Mouse (Mus musculus) gastrocnemius, adult 2 months (tissue): Measurements from ENCODE around the gene Zdhhc16. TPM values are rescaled to one million over a fixed set of nuclear protein-coding genes. Genes with fewer than 3 reads are reported as not detected.

Source experiments
- DNase-seq: peaks from one replicate; pipeline ENCODE4 v3.0.0; 2022
- H3K27ac ChIP-seq: fragments of 200-600 bp; 2 replicates; pipeline ENCODE4 v1.8.1; 2022; ENCODE audit warnings: mild to moderate bottlenecking
- H3K4me3 ChIP-seq: fragments of 200-600 bp; 2 replicates; pipeline ENCODE4 v1.8.1; 2022; ENCODE audit warnings: mild to moderate bottlenecking, moderate library complexity
- CTCF ChIP-seq: fragments of 200-600 bp; IDR thresholded peaks from 2 replicates; pipeline ENCODE4 v1.8.1; 2022; ENCODE audit warnings: antibody characterized with exemption, mild to moderate bottlenecking, moderate library complexity
- intact Hi-C: fragments of 180-260 bp; cut with DNase I; formaldehyde crosslinking; loops from one replicate; pipeline ENCODE4 v1.15.1; 2025
- long read RNA-seq, 2 experiments: library from polyadenylated mRNA; stranded (forward); transcript quantifications; one replicate each; pipeline ENCODE4 v2.0.0; 2021
- total RNA-seq, 2 experiments: library from RNA; stranded (reverse); gene quantifications; 2 replicates each; pipeline ENCODE4 v1.2.3; 2021

Gene Zdhhc16
- 10 to 100 TPM; 19.4 to 21.6 TPM for total RNA-seq
- long read RNA-seq, experiment 1, transcript Zdhhc16-201 (11 exons, 1,821 nt): major isoform, 17 of 42 reads
- long read RNA-seq, experiment 1, partial matches to known transcripts: 2 of 42 reads
- long read RNA-seq, experiment 1, other reads (novel, unspliced or antisense): 23 of 42 reads
- long read RNA-seq, experiment 2, transcript Zdhhc16-201 (11 exons, 1,821 nt): major isoform, 18 of 44 reads
- long read RNA-seq, experiment 2, partial matches to known transcripts: 1 of 44 reads
- long read RNA-seq, experiment 2, other reads (novel, unspliced or antisense): 25 of 44 reads

DNA sequence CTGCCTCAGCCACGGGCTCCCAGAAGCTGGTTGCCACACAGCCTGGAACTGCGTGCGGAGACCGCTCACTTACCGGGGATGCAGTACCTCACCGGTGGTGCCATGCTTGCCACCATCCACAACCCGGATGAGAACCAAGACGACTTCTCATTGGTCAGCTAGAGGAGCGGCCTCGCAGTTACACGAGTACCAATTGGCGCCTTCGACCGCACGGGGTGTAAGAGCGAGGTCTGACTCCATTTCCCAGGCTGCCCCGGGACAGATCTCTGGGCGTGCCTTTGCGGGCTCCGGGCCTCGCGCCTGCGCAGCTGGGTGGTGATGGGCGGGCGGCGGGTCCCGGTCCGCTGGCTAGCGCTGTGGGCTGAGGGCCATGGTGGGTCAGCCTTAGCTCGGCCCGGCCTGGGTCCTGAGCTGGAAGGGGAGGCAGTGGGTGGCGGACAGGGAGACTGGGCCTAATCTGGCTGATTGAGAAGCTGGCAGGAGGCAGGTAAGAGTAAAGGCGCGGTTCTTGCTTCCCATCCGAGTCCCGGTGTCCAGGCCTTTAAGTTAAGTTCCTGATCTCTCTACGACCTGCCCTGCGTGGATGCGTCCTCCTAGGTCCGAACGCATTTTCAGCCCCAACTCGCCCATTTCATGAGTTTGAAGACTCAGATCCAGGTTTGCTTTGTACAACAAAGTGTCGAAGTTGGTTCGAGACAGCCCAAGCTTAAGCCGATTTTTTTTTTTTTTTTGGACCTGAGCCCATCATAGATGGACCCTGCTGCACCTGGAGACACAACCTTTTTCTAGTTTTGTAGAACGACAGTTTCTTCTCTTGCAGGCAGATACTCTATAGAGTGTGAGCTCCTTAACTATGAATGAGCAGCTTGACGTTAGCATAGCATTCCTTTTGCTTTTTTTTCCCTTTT lies at the start of gene Zdhhc16, which contains the start of gene Exosc1:
TSS of gene Zdhhc16 (plus strand) at position 302 of the 908 bp plus-strand sequence.
TSS of gene Exosc1 (minus strand) at position 245 of the 908 bp plus-strand sequence.
- intact Hi-C loops: loop anchor here (5.0 kb wide), 1 partner anchor 49 kb away; the partner anchor contains the start of genes Mms19 and Ubtd1
- Histone ChIP-seq H3K27ac (peak within 1 kb of the TSS; percentile 79), H3K4me3 (peak within 1 kb of the TSS; percentile 98)
- no peak for TF ChIP-seq CTCF
- peak; percentile 99 for DNase-seq

DNA sequence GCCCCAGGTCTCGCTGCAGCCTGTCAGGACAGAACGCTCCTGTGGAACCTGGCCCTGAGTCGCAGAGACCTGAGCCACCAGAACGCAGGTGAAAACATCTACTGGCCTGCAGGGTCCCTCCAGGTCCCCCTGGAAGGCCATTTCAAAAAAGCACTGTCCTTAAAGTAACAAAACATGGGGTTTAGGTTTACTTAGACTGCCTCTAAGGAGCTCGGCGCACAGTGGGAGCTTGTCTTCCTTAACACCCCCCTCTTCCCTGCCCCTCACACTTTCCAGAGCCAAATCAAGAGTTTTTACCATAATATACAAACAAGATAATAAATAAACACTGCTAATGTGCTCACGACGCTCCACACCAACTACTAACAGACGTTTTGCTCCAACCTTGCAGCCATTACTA lies 49.4 kb upstream of the Zdhhc16 start:
- no peak for DNase-seq
- intact Hi-C loops: no loop called here
- TF ChIP-seq CTCF: no peak
- Histone ChIP-seq H3K4me3 (no peak overlapping the region), H3K27ac (no peak overlapping the region)

DNA sequence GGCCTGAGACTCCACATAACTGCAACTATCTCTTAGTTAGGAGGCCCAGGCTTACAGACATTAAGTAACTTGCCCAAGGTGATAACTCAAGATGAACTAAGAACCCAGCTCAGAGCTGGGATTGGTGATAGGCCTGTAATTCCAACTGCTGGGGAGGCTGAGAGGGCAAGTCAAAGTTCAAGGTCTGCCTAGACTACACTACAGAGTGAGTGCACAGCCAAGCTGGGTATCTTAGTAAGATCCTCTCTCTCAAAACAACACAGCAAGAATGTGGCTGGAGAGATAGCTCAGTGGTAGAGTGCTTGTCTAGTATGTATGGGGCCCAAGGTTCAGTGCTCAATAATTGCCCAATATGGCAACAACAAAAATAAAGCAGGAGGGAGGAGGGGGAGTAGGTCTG lies 45.1 kb upstream of the Zdhhc16 start:
- intact Hi-C loops: no loop called here
- DNase-seq: no peak
- H3K27ac ChIP-seq: no peak overlapping the region
- H3K4me3 ChIP-seq: no peak overlapping the region
- no peak for TF ChIP-seq CTCF

GRCm38 (mm10) chr19:41894959-41895358 lies 38.3 kb upstream of the Zdhhc16 start:
- peak; percentile 56 for DNase-seq
- peak overlapping the region; percentile 94 for H3K27ac ChIP-seq
- peak overlapping the region; percentile 76 for H3K4me3 ChIP-seq
- no peak for TF ChIP-seq CTCF
- intact Hi-C loops: loop anchor here (5.0 kb wide), 2 partner anchors 48 to 132 kb away; partner anchors contain the start of gene Frat2

GRCm38 (mm10) chr19:41895460-41896318 lies 37.6 kb upstream of the Zdhhc16 start, which contains the start of gene Rrp12:
Gene Rrp12 (minus strand): TSS chr19:41896173.
- TF ChIP-seq CTCF: no peak
- peak; percentile 81 for DNase-seq
- Histone ChIP-seq H3K4me3 (peak within 1 kb of the TSS; percentile 76), H3K27ac (peak within 1 kb of the TSS; percentile 94)
- intact Hi-C loops: loop anchor here (5.0 kb wide), 2 partner anchors 48 to 132 kb away; partner anchors contain the start of gene Frat2

- DNase-seq: no peak
- H3K4me3 ChIP-seq: peak overlapping the region; percentile 76
- H3K27ac ChIP-seq: peak overlapping the region; percentile 94
- intact Hi-C loops: loop anchor here (5.0 kb wide), 2 partner anchors 49 to 131 kb away; partner anchors contain the start of gene Frat2
- TF ChIP-seq CTCF: no peak
Measured at GRCm38 (mm10) chr19:41896319-41896711, 37.0 kb upstream of the Zdhhc16 start.

DNA sequence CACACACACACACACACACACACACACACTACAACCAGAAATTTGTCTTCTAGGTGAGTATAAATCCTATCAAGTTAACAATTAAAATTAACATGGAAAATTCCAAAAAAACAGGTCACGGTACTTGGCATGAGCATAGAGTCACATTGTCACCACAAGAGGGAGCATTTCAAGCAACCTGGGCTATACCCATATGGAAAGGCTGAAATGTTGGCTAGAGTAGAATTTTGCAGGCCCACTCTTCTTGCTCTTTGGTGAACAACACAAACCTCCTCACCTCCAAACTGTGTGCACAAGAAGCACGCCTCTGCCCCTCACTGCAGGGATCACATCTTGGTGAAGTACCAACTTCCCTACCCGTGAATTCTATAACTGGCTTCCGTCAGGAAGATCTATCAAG lies 34.4 kb upstream of the Zdhhc16 start:
- no peak overlapping the region for H3K4me3 ChIP-seq
- no peak for DNase-seq
- intact Hi-C loops: loop anchor here (5.0 kb wide), 2 partner anchors 52 to 128 kb away; partner anchors contain the start of gene Frat2
- TF ChIP-seq CTCF: peak; percentile 73
- no peak overlapping the region for H3K27ac ChIP-seq

DNA sequence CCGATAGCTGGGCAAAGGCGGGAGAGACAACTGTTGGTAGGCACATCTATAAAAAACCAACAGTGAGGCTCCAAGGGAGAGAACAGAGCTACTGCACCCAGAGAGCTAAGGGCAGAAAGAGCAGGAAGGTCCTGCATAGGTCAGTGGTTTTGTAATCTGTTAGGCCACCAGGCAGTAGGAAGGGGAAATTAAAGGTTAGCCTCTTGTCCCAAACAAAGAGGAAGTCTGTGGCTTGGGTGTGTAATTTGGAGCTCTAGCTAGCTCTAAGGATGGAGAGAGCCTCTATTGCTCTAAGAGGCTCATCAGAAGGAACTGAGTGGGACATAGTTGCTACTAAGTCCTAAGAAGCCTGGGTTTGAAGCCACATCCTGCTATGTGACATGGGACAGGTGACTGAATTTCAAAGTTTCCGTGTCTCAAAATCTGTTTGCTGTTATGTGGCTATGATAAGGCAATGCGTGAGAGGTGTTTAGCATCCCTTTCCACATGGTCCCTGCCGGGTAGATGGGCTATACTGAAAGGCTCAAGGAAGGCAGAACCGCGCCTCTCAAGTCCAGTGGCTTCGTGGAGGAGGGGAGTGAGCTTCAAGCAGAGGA lies 32.7 kb upstream of the Zdhhc16 start:
- no peak for DNase-seq
- intact Hi-C loops: no loop called here
- TF ChIP-seq CTCF: no peak
- H3K27ac ChIP-seq: no peak overlapping the region
- H3K4me3 ChIP-seq: no peak overlapping the region

DNA sequence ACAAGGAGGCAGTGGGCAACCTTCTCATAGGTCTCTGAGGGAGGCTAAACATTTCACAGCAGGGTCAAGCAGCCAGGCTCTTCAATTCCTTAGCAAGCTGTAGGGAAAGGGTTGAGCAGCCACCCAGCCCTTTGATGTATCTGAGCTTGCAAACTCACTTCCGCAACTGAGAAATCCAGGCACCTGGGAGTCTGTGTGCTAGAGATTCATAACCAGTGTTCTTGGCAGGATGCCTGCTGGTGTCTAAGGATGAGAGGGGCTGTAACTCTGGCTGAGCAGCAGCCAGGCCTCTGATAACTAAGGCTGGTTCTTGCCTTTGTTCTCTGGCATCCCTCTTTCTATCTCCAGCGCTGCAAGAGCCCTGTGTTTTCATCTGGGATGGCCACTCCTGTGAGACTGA lies 31.6 kb upstream of the Zdhhc16 start:
- intact Hi-C loops: no loop called here
- no peak for TF ChIP-seq CTCF
- no peak overlapping the region for H3K27ac ChIP-seq
- no peak for DNase-seq
- no peak overlapping the region for H3K4me3 ChIP-seq

GRCm38 (mm10) chr19:41902848-41903593 lies 30.3 kb upstream of the Zdhhc16 start:
- Histone ChIP-seq H3K4me3 (no peak overlapping the region), H3K27ac (no peak overlapping the region)
- intact Hi-C loops: no loop called here
- TF ChIP-seq CTCF: no peak
- no peak for DNase-seq

DNA sequence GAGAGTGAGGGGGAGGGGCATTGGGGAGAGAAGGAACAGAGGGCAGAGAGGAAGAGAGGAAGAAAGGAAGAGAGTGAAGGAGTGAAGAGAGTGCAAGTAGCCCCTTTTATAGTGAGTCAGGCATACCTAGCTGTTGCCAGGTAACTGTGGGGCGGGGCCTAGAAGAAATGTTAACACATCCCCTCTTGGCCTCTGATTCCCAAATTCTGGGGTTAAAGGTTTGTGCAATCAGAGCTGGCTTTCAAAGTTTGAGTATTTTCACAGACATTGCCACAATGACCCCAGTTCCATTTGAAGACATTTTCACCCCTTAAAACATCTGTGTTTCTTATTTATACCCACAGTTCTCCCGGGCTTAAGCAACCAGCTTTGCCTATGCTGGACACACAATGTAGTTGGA lies 28.0 kb upstream of the Zdhhc16 start:
- no peak for TF ChIP-seq CTCF
- Histone ChIP-seq H3K27ac (no peak overlapping the region), H3K4me3 (no peak overlapping the region)
- intact Hi-C loops: no loop called here
- DNase-seq: no peak
